Mouse (Mus musculus) ES-Bruce4 (cell line): Measurements from ENCODE around the gene Ppm1e. TPM values are rescaled to one million over a fixed set of nuclear protein-coding genes. Genes with fewer than 3 reads are reported as not detected.

ENCODE experiments used
- H3K27ac ChIP-seq: 2 replicates; pipeline ENCODE4 v1.5.1; 2012; ENCODE audit warnings: low read length, inconsistent platforms; ENCODE audit not compliant: insufficient read depth
- H3K27me3 ChIP-seq: 2 replicates; pipeline ENCODE4 v1.6.1; 2012; ENCODE audit warnings: mild to moderate bottlenecking, low read length, inconsistent platforms; ENCODE audit not compliant: control insufficient read depth, poor library complexity, insufficient read depth, severe bottlenecking
- H3K36me3 ChIP-seq: 2 replicates; pipeline ENCODE4 v1.6.1; 2012; ENCODE audit warnings: inconsistent platforms, mild to moderate bottlenecking, low read length, moderate library complexity; ENCODE audit not compliant: control insufficient read depth, poor library complexity, insufficient read depth, severe bottlenecking
- H3K4me1 ChIP-seq: one replicate; pipeline ENCODE4 v1.8.1; 2011; ENCODE audit warnings: low read length; ENCODE audit not compliant: control insufficient read depth, insufficient read depth
- H3K4me3 ChIP-seq: 2 replicates; pipeline ENCODE4 v1.5.1; 2011; ENCODE audit warnings: low read depth, mild to moderate bottlenecking, low read length
- H3K9ac ChIP-seq: 2 replicates; pipeline ENCODE4 v1.6.1; 2012; ENCODE audit warnings: low read depth, mild to moderate bottlenecking, inconsistent platforms; ENCODE audit not compliant: poor library complexity, severe bottlenecking
- H3K9me3 ChIP-seq: replicated peaks from 2 replicates; pipeline ENCODE4 v1.6.1; 2012; ENCODE audit warnings: mild to moderate bottlenecking, low read length, inconsistent platforms; ENCODE audit not compliant: control insufficient read depth, poor library complexity, insufficient read depth, severe bottlenecking
- CTCF ChIP-seq: IDR thresholded peaks from one replicate; pipeline ENCODE4 v1.8.1; 2011; ENCODE audit warnings: low read depth, low read length
- EP300 ChIP-seq: IDR thresholded peaks from 2 replicates; pipeline ENCODE4 v1.6.1; 2011; ENCODE audit warnings: low read depth, low read length; ENCODE audit not compliant: insufficient read depth
- POLR2A ChIP-seq: IDR thresholded peaks from one replicate; pipeline ENCODE4 v1.8.1; 2011; ENCODE audit warnings: low read length; ENCODE audit not compliant: insufficient read depth
- polyA plus RNA-seq: library from polyadenylated mRNA; stranded (reverse); fragments of >200 nt; gene quantifications from 2 replicates; pipeline ENCODE4 v1.2.4, GENCODE M21; 2011; ENCODE audit warnings: low read depth; ENCODE audit not compliant: missing spikeins, insufficient read depth, insufficient read length

The Ppm1e gene
- polyA plus RNA-seq, 1 experiment, result 1.4 TPM

DNA sequence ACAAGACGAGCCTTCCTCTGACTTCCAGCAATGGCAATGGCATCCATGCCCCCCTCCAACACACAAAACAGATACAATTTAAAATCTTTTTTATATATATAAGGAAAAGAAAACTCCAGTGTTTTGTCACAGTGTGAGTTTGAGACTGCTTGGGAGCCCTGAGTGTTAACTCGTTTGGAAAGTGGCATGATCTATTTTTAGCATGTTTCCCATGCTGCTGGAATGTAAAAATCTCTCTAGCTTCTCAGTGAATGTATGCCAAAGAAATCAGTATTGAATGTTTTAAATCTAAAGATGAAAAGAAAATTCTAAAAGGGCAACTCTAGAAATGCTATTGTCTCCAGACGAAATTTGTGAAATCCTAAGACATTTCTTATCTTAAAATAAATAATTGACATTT, 45.3 kb downstream of the Ppm1e start:
- no peaks in the 10 kb centered on the region for H3K27me3 ChIP-seq
- no peaks in the 10 kb centered on the region for H3K9me3 ChIP-seq
- no peak overlapping the region for H3K4me3 ChIP-seq
- H3K4me1 ChIP-seq, result no peaks in the 10 kb centered on the region
- no peak overlapping the region for H3K9ac ChIP-seq
- TF ChIP-seq POLR2A (no peak), EP300 (no peak), CTCF (no peak)
- H3K27ac ChIP-seq, result no peak overlapping the region
- no peaks in the 10 kb centered on the region for H3K36me3 ChIP-seq

- H3K4me1 ChIP-seq, result no peaks in the 10 kb centered on the region
- H3K27ac ChIP-seq, result no peak overlapping the region
- TF ChIP-seq EP300 (no peak), POLR2A (no peak), CTCF (no peak)
- no peaks in the 10 kb centered on the region for H3K27me3 ChIP-seq
- no peak overlapping the region for H3K4me3 ChIP-seq
- H3K9ac ChIP-seq, result no peak overlapping the region
- H3K36me3 ChIP-seq, result no peaks in the 10 kb centered on the region
- H3K9me3 ChIP-seq, result no peaks in the 10 kb centered on the region
Measured at GRCm38 (mm10) chr11:87310309-87310708, 48.5 kb downstream of the Ppm1e start.

DNA sequence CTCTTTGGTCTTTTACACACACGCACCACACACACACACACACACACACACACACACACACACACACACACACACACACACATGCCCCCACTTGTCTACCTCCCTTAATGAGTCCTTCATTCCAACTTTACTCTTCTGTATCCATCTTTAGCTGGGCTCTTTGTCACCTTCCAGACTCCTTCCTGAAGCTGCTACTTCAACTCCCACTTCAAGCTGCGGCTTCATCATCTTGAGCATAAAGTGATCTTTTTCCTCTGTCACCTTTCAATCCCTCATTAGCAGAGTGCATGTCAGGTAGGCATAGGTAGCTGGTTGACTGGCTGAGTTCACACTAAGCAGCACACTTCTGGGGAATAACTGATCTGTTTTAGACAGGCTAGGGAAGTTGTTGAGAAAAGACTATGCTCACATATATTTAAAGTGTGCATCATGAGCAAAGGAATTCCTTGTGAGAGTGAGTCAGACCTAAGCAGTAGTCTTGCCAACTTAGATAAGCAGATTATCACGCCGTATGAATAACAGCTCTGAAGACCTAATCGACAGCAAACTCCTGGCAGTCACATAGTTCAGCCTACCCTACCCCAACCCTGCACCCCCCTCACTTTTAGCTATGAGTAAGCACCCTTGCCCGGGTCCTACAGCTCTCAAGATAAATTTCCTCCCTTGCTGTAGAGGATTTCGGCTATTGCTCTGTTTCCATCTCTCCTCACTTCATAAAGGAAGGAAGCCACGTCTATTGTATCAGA, 49.3 kb downstream of the Ppm1e start:
- TF ChIP-seq CTCF (no peak), EP300 (no peak), POLR2A (no peak)
- no peak overlapping the region for H3K9ac ChIP-seq
- H3K4me3 ChIP-seq, result no peak overlapping the region
- no peaks in the 10 kb centered on the region for H3K27me3 ChIP-seq
- no peaks in the 10 kb centered on the region for H3K4me1 ChIP-seq
- no peak overlapping the region for H3K27ac ChIP-seq
- no peaks in the 10 kb centered on the region for H3K36me3 ChIP-seq
- H3K9me3 ChIP-seq, result no peaks in the 10 kb centered on the region

DNA sequence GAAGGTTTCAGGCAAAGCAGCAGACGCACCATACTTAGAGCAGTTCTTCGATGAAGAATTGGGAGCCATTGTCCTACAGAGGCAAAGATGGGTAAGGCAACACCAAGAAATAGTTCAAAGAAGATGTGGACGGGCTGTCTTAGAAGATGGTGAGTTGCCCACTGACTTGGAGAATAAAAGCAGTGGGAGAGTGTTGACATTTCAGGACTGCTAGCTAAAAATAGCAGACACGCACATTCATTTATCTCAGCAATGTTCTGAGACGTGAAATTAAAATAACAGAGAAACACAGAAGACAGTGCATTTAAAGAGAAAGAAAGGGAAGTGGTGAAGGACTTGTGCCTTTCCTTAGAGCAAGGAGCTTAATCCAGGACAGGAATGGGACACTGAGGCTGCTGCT, 59.8 kb downstream of the Ppm1e start:
- H3K27me3 ChIP-seq, result no peaks in the 10 kb centered on the region
- H3K4me3 ChIP-seq, result no peak overlapping the region
- TF ChIP-seq EP300 (no peak), POLR2A (no peak)
- no peaks in the 10 kb centered on the region for H3K4me1 ChIP-seq
- H3K9me3 ChIP-seq, result no peaks in the 10 kb centered on the region
- no peaks in the 10 kb centered on the region for H3K36me3 ChIP-seq
- H3K9ac ChIP-seq, result no peak overlapping the region
- no peak overlapping the region for H3K27ac ChIP-seq

GRCm38 (mm10) chr11:87296467-87296866, 62.4 kb downstream of the Ppm1e start:
- H3K4me1 ChIP-seq, result no peaks in the 10 kb centered on the region
- no peak overlapping the region for H3K9ac ChIP-seq
- no peak overlapping the region for H3K4me3 ChIP-seq
- H3K27ac ChIP-seq, result no peak overlapping the region
- no peaks in the 10 kb centered on the region for H3K36me3 ChIP-seq
- no peaks in the 10 kb centered on the region for H3K9me3 ChIP-seq
- H3K27me3 ChIP-seq, result no peaks in the 10 kb centered on the region
- TF ChIP-seq POLR2A, result no peak
- TF ChIP-seq CTCF, result no peak
- no peak for TF ChIP-seq EP300

- no peaks in the 10 kb centered on the region for H3K36me3 ChIP-seq
- no peak overlapping the region for H3K4me3 ChIP-seq
- no peak overlapping the region for H3K9ac ChIP-seq
- H3K9me3 ChIP-seq, result no peaks in the 10 kb centered on the region
- H3K27ac ChIP-seq, result no peak overlapping the region
- H3K4me1 ChIP-seq, result no peaks in the 10 kb centered on the region
- H3K27me3 ChIP-seq, result no peaks in the 10 kb centered on the region
- no peak for TF ChIP-seq EP300
- no peak for TF ChIP-seq POLR2A
- TF ChIP-seq CTCF, result no peak
Measured at GRCm38 (mm10) chr11:87295636-87296035, 63.2 kb downstream of the Ppm1e start.
